Mouse (Mus musculus) testis, adult 2 months (tissue): ENCODE measurements around the gene Ankrd45. TPM values are rescaled to one million over a fixed set of nuclear protein-coding genes. Genes with fewer than 3 reads are reported as not detected.
"Not testable (repeated sequence)": the region's sequence is repeated elsewhere in the genome, so short reads cannot be mapped to it uniquely, and the experiment has no call there.

Source experiments
- H3K27ac ChIP-seq: fragments of 200-500 bp; 2 replicates; pipeline ENCODE4 v1.5.1; 2012; ENCODE audit warnings: low read depth, low read length; ENCODE audit not compliant: control insufficient read depth, insufficient read depth
- H3K27me3 ChIP-seq: fragments of 200-500 bp; 2 replicates; pipeline ENCODE4 v1.6.1; 2012; ENCODE audit warnings: mild to moderate bottlenecking, low read length, moderate library complexity; ENCODE audit not compliant: control insufficient read depth, insufficient read depth
- H3K36me3 ChIP-seq: fragments of 200-500 bp; 2 replicates; pipeline ENCODE4 v1.6.1; 2012; ENCODE audit warnings: mild to moderate bottlenecking, low read length; ENCODE audit not compliant: control insufficient read depth, insufficient read depth
- H3K4me1 ChIP-seq: fragments of 200-500 bp; 2 replicates; pipeline ENCODE4 v1.6.1; 2012; ENCODE audit warnings: low read length; ENCODE audit not compliant: control insufficient read depth, insufficient read depth
- H3K4me3 ChIP-seq: fragments of 200-500 bp; 2 replicates; pipeline ENCODE4 v1.5.1; 2012; ENCODE audit warnings: low read depth, mild to moderate bottlenecking, low read length, moderate library complexity, mixed read lengths; ENCODE audit not compliant: control insufficient read depth
- CTCF ChIP-seq: fragments of 200-500 bp; IDR thresholded peaks from 2 replicates; pipeline ENCODE4 v1.5.1; 2012; ENCODE audit warnings: low read depth, mild to moderate bottlenecking, inconsistent platforms, low read length, moderate library complexity; ENCODE audit not compliant: control insufficient read depth, insufficient read depth, insufficient replicate concordance
- POLR2A ChIP-seq: fragments of 200-500 bp; IDR thresholded peaks from 2 replicates; pipeline ENCODE4 v1.6.1; 2012; ENCODE audit warnings: low read depth, mild to moderate bottlenecking, inconsistent platforms, low read length, moderate library complexity; ENCODE audit not compliant: control insufficient read depth
- polyA plus RNA-seq: library from polyadenylated mRNA; depleted of rRNA; stranded (reverse); fragments of >200 nt; gene quantifications from 2 replicates; pipeline ENCODE4 v1.2.3, GENCODE M21; 2012

The Ankrd45 gene
- polyA plus RNA-seq, 1 experiment: 28.8 TPM

DNA sequence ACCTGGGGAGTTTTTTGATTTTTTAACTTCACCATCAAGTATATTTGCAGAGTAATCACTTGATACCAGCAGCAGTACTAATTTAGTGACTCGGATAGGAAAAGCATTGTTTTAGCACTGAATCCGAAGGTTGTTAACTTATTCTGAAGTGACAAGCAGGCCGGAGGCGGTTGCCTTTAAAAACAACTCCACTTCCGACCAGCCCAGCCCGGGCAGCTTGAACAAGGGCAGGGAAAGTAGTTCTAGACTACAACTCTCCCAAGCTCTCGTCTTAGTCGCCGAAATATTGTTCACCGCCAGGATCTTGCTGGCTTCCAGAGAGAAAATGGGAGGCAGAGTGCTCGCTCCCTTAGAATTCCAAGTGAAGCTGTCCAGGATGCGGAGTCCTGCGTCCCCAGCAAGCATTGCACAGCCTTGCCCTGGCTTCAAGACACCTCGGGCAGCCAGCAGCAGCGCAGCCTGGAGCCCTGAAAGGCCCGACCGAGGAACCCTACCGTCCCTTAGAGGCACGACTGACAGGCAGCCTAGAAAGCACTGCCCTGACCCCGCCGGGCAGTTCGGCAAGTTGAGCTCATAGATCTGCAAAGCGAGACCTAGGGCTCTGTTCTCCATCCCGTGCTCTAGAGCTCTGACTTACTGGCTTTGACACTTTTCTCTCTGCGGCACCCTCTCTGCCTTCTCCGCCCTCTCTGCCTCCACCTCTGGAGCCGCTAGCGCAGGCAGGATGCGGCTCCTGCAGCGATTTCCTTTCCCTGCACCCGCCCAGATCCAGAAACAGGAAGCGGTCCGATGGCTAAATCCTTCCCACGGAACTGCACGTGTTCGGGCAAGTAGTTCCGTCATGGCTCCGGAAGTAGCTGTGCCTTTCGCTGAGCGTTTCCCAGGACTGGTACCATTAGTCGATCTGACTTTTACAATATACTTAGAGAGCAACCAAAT is 11.5 kb upstream of the Ankrd45 start, which contains the start of gene Klhl20:
Klhl20 (minus strand) TSS at position 786 of the 939 bp plus-strand sequence.
- H3K27ac ChIP-seq: peak within 1 kb of the TSS; percentile 37; the same call in 1 of the 2 replicates
- peak within 1 kb of the TSS; percentile 94 for H3K4me3 ChIP-seq
- H3K36me3 ChIP-seq: no peaks in the 10 kb centered on the region
- no peaks in the 10 kb centered on the region for H3K4me1 ChIP-seq
- TF ChIP-seq CTCF (no peak), POLR2A (peak; percentile 77)
- H3K27me3 ChIP-seq: no peaks in the 10 kb centered on the region

DNA sequence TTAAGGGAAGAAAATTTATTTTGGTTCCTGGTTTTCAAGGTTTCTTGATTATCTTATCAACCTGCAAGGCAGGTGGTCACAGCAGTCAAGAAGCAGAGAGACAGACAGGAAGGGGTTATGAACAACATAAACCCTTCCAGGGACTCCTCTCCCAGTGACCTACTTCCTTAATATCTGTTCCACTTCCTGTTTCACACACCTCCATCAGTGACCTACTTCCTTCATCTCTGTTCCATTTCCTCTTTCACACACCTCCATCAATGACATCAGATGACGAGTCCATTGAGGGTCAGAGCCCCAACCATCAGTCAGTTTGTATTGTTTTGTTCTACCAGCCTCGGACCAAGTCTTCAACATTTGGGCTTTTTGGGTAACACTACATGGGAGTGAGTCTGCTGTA is 3.0 kb upstream of the Ankrd45 start:
- no peak overlapping the region for H3K4me3 ChIP-seq
- H3K4me1 ChIP-seq: peaks cover 4% of the 10 kb centered on the region
- H3K36me3 ChIP-seq: no peaks in the 10 kb centered on the region
- TF ChIP-seq CTCF (no peak), POLR2A (no peak)
- H3K27me3 ChIP-seq: no peaks in the 10 kb centered on the region
- H3K27ac ChIP-seq: no peak overlapping the region

DNA sequence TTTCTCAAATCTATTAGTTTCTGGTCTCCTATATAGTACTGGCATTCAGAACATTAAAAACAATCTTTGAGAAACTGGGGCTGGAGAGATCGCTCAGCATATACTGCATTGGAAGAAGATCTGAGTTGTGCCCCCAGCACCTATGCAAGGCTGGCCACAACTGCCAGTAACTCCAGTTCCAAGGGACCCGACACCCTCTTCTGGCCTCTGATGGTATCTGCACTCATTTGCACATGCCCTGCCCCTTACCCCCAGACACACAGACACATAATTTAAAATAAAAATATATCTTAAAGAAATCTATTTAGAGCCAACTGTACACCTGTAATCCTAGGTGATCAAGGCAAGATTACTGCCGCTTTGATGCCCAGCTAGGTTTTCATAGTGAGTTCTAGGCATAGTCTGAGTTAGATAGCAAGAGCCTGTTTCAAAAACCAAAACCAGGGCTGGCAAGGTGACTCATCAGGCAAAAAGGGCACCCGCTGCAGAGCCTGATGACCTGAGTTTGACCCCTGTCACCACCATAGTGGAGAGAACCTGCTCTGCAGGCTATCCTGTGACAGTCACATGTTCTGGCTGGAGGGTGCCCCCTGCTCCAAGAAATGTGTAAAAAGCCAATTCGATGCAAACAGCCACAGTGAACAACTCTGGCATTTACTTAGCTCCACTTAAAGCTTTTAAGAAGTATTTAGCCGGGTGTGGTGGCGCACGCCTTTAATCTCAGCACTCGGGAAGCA is 2.3 kb upstream of the Ankrd45 start:
- Histone ChIP-seq H3K27ac (no peak overlapping the region), H3K4me1 (peaks cover 4% of the 10 kb centered on the region), H3K4me3 (no peak overlapping the region), H3K27me3 (no peaks in the 10 kb centered on the region), H3K36me3 (no peaks in the 10 kb centered on the region)
- TF ChIP-seq CTCF: no peak

DNA sequence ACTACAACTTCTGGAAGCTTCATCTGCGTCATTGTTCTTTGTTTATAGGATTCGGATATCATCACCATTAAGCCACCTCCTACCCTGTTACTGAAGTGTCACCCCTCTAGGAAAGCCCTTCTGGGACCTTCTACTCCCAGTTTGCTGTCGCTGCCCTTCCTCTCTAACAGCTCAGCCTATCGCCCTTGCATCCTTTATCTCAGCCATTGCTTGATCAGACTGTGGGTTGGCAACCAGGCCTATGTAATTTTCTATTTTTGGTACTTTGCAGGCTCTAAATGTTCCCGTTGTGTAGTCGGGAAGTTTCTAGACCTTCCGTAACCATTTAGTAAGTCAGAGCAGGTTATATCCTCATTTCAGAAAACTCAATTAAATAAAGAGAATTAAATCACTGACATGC is 725 bp downstream of the Ankrd45 start:
- Histone ChIP-seq H3K36me3 (no peaks in the 10 kb centered on the region), H3K27me3 (no peaks in the 10 kb centered on the region), H3K4me3 (peak overlapping the region; percentile 78), H3K4me1 (peaks cover 4% of the 10 kb centered on the region), H3K27ac (no peak overlapping the region; the same call in 1 of the 2 replicates)
- TF ChIP-seq POLR2A (no peak), CTCF (no peak)

DNA sequence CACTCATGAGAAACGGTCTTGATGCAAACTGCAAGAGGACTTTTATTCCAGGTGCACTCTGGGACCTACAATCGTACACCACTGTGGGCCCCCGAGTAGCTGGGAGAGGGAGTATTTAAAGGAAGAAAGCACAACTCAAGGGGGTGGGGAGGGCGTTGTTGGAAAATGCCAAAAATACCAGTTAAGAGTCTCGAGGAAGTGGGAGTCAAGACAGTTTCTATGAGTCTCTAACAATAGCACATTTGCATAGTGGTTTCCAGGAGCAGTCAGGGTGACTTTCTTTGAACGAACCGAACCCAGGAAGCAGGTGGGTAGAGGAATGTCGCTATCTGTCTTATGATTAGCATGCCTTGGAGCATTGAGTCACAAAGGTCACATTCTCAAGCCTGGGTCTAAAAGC is 3.1 kb downstream of the Ankrd45 start:
- H3K27me3 ChIP-seq, H3K36me3 ChIP-seq, H3K4me3 ChIP-seq, H3K27ac ChIP-seq, H3K4me1 ChIP-seq: not testable (repeated sequence)

DNA sequence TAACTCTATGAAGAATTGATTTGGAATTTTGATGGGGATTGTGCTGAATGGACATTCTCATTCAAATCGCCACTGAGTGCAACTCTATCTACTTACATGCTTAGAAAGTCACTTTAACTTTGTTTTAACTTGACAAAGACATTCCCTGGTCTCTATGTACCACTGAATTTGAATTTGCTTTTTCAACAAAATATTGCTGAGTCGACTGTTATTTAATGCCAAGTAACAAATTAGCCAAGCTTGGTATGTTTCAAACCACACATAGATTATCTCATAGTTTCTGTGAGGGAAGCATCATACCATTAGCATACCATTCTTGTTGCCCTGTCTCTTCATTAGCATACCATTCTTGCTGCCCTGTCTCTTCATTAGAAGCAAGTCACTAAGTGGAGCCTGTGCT is 5.4 kb downstream of the Ankrd45 start:
- Histone ChIP-seq H3K27me3 (no peaks in the 10 kb centered on the region), H3K27ac (no peak overlapping the region), H3K4me1 (peaks cover 2% of the 10 kb centered on the region), H3K36me3 (no peaks in the 10 kb centered on the region), H3K4me3 (no peak overlapping the region)
- TF ChIP-seq POLR2A: no peak
- no peak for TF ChIP-seq CTCF

DNA sequence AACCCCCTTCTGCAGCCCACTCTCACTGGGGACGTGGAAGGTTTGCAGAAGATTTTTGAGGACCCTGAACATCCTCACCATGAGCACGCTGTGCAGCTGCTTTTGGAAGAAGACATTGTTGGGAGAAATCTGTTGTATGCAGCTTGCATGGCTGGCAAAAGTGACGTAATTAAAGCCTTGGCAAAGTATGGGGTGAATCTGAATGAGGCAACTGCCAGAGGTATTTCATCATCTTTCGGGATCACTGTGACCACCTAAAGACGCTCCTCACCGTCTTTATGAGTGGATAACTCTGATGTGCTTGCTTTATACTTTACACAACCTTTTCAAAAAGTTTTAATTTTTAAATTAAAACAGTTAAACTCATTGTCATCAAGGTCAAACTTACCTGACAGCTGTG is 8.6 kb downstream of the Ankrd45 start:
- TF ChIP-seq POLR2A: no peak
- no peak for TF ChIP-seq CTCF
- Histone ChIP-seq H3K36me3 (no peaks in the 10 kb centered on the region), H3K27ac (no peak overlapping the region), H3K27me3 (no peaks in the 10 kb centered on the region), H3K4me1 (no peaks in the 10 kb centered on the region), H3K4me3 (no peak overlapping the region)
